Mouse (Mus musculus): ENCODE measurements around the gene Gdpd5.
"Not testable (repeated sequence)": the region's sequence is repeated elsewhere in the genome, so short reads cannot be mapped to it uniquely, and the experiment has no call there.

Gene Gdpd5

GRCm38 (mm10) chr7:99477235-99477634 lies 96.0 kb downstream of the Gdpd5 start:
- DNase-seq (ENCODE audit: low spot score): no peak

DNA sequence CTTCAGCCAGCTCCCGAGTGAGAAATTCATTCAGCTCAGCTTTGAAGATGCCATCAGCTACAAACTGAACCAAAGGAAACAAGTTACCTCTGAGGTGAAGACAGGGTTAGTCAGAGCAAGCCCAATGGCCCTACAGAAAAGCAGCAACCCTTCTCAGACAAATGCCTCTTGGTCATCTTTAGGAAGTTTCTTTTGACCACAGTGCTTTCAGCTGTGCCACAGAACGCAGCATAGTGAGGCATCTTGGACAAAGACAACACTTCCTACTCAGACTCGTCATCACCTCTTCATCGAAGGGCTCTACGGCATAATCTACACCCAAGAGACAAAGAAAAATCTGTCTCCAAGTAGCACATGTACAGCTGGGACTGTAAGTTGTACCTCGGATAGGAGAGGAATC lies 101.4 kb downstream of the Gdpd5 start:
- no peak for DNase-seq (ENCODE audit: low spot score)

DNA sequence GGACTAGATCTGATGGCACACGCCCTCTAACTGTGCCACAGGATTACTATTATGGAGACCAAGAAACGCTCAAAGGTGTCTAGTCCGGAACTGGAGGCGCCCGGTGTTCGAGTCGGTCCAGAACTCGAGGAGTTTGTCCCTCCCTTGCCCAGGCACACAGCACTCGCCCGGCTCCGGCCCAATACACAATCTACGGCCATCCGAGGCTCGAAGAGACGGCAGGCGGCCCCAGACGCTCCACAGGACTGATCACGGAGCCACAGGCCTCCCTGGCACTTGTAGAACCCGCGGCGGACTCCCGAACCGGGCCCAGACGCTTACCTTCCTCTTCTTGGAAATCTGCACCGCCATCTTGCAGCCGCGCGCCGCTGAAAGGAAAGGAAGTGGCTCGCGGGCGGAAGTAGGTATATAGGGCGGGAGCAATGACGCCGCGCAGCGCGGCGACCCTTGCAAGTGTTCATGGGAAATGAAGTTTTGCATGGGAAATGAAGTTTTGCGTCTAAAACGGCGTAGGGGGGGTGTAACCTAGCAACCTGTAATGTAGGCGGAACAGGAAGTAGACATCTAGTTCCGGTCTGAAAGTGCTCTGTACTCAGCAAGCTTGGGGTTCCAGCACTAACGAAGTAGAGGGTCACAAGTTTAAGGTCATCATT lies 102.2 kb downstream of the Gdpd5 start, which contains the start of gene Rps3:
Gene Rps3, minus strand, starts transcription at position 468 of the 653 bp plus-strand sequence.
- DNase-seq (ENCODE audit: low spot score): peak; percentile 96

- no peak for DNase-seq (ENCODE audit: low spot score)
Measured at GRCm38 (mm10) chr7:99483924-99484319, 102.7 kb downstream of the Gdpd5 start.

DNA sequence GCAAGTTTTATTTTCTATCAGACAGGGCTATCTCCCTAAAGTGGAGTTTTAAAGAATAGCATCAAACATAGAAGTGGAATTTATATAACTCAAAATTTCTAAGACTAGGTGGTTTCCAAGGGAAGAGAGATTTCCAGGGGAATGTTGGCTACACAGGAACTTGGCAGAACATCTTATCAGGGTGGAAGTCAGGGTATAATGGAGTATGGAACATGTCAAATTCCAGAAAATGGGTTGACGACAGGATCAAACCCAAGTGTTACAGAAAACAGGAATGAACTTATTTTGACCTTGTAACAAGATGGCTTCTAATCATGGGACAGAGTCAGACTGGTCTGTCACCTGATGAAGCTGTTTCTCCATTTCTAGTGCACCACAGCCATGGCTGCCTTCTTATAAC lies 103.5 kb downstream of the Gdpd5 start:
- no peak for DNase-seq (ENCODE audit: low spot score)

- DNase-seq (ENCODE audit: low spot score): no peak
Measured at GRCm38 (mm10) chr7:99489708-99490107, 108.5 kb downstream of the Gdpd5 start.

DNA sequence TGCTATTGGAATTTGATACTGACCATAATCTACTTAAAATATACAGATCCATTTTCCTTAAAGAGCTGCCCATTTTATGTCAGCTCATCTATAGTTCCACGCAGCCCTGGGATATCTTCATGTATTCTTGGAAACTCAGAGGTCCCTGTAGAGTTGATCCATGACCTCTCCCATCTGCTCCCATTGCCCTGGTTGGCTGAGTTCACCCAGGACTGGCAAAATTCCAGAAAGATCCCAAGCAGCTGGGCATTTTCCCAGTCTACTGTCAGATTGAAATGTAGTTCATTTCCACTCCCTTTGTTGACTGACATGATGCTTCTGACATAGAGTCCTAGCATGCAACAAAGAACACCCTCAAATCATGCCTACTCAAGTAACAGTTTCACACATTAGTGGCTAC lies 117.9 kb downstream of the Gdpd5 start:
- no peak for DNase-seq (ENCODE audit: low spot score)

DNA sequence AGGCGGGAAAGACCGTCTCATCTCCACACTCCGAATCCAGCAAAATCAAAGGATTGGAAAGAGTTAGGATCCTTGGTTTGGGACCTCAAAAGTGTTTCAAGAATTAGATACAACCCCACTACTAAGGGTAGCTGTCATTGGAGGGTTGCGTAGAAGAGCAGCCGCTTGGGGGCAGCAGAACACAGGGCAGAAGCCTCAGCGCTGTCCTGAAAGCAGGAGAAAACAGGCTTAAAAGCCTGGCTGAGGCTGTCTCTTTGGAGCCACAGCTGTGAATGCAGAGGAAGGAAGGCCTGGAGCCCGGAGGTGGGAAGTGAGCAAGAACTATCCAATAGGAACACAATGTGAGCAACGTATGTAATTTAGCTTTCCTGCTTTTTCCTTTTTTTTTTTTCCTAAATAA lies 119.0 kb downstream of the Gdpd5 start:
- peak; percentile 70 for DNase-seq (ENCODE audit: low spot score)

GRCm38 (mm10) chr7:99500655-99501054 lies 119.4 kb downstream of the Gdpd5 start:
- DNase-seq (ENCODE audit: low spot score): no peak

- no peak for DNase-seq (ENCODE audit: low spot score)
Measured at GRCm38 (mm10) chr7:99501148-99501547, 119.9 kb downstream of the Gdpd5 start.

GRCm38 (mm10) chr7:99504556-99504955 lies 123.3 kb downstream of the Gdpd5 start:
- DNase-seq (ENCODE audit: low spot score): no peak

DNA sequence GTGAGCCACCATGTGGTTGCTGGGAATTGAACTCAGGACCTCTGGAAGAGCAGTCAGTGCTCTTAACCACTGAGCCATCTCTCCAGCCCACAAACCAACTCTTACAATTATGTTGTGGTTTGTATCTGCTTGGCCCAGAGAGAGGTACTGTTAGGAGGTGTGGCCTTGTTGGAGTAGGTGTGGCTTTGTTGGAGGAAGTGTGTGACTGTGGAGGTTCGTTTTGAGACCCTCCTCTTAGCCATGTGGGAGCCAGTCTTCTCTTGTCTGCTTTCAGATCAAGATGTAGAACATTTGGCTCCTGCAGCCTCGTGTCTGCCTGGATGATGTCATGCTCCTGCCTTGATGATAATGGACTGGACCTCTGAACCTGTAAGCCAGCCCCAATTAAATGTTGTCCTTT lies 127.0 kb downstream of the Gdpd5 start:
- DNase-seq (ENCODE audit: low spot score): not testable (repeated sequence)

- DNase-seq (ENCODE audit: low spot score): no peak
Measured at GRCm38 (mm10) chr7:99510087-99510501, 128.9 kb downstream of the Gdpd5 start.
